Mouse (Mus musculus): ENCODE results near the gene Set. TPM values are rescaled to one million over a fixed set of nuclear protein-coding genes. Genes with fewer than 3 reads are reported as not detected.

Gene Set
- total RNA-seq, 2 experiments from 2014 or later = 75.4 to 85.1 TPM

DNA sequence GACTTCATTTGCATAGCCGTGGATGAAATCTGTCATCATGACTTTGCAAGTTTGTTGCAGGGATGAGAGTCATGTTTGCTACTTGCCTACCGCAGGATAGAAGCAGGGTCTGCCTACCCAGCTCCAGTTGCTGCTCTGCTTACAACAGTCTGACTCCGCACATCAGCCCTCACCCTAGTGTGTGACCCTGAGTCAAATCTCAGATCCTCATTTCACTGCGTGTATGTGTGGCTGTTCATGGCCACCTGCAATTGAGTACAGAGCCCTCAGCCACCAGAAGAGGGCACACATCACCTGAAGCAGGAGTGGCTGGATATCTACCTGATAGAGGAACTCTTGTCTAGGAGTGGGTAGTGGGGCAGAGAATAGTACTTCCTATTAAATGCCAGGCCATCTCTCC is 30.1 kb downstream of the Set start:
- no peak for DNase-seq

DNA sequence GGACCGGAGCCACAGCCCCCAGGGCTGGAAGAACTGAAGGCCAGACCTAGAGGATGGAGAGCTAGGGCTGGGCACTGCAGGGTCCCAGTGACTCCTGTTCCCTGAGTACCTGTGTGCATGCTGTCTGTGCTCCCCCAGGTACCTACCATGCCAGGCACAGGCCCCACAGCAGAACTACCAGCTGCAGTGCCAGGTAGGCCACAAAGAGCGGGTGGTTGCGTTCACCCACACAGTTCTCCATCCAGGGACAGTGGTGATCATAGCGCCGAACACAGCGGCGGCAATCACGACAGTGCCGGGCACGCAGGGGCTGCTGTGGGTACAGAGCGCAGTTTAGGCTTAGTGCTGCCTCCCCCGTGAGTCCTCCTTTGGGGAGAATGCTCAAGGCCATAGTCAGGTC is 34.3 kb downstream of the Set start:
- DNase-seq = no peak

DNA sequence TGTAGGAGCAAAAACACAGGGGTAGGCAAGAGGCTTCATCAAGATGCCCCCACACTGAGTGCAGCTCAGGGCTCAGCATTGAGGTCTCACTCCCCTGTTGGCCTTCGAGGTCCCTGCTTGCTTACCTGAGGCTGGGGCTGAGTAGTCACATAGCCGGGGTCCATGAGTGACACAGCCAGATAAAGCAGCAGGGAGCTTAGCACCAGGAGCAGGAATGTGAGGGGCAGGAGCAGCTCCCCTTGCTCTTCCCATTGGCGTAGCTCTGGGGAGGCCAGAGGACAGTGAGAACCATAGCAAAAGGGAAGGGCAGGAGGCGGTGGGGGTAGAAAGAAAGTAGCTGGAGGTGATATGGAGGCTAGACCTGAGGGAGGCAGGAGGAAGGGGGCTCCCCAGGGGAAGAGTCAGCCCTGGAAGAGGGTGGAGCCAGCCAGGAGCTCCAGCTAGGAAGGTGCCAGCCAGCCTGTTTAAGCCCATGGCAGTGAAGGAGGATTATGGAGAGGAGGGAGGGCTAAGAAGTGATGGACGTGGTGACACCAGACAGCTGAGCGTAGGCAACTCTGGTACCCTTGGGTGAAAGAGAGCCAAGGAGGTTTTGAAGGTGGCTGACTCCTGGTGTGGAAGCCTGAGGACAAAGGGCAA is 35.2 kb downstream of the Set start:
- DNase-seq = no peak

GRCm38 (mm10) chr2:30093471-30094207 is 36.5 kb downstream of the Set start, which contains the start of gene Zdhhc12:
TSS of gene Zdhhc12 (minus strand) at chr2:30093648.
- DNase-seq = peak; percentile 95

DNA sequence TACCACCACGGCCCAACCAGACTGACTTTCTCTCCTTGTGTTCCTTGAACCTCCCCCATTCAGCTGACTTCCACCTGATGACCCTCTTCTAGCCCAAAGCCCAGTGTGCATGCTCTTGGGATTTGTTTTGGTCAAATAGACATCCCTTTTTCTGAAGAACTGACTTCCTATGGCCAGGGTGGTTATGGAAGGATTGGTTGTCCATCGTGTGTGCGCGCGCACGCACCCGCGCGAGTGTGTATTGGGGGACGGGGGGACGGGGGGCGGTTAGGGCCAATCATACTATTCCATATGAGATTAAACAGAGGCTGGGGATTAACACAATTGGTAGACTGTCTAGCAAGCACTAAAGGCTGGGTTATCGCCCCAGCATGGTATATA is 37.0 kb downstream of the Set start:
- DNase-seq = no peak

GRCm38 (mm10) chr2:30095882-30096527 is 38.8 kb downstream of the Set start:
- DNase-seq = no peak

- no peak for DNase-seq
These were observed 43.0 kb downstream of the Set start for GRCm38 (mm10) chr2:30100214-30100613.

DNA sequence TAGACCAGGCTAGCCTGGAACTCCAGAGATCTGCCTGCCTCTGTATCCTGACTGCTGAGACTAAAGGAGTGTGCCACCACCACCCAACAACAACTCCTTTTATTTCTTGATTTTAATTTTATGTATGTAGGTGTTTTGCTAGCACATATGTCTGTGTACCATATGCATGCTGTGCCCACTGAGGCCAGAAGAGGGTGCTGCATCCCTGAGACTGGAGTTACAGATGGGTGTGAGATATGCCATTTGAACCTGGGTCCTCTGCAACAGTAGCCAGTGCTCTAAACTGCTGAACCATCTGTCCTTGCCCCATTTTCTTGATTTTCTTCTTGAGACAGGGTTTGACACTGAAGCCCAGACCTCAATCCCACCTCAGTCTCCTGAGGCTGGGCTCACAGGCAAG is 49.2 kb downstream of the Set start:
- DNase-seq = no peak

DNA sequence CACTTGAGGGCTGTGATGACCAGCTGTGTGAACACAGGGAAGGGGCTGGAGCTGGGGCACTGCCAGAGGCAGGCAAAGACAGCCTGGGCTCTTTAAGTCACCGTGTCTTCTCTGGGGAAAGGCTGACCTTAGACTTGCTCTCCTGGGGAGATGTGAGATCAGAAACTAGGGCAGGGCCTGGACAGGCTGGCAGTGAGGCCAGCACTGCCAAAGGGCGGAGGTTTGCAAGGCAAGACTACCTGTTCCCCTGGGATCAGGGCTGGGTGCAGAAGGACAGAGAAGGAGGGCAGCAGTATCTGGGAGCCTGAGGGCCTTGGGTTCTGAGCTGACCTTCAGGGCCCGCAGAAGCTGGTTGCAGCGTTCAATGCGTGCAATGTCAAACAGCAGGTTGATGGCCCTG is 50.5 kb downstream of the Set start:
- no peak for DNase-seq

DNA sequence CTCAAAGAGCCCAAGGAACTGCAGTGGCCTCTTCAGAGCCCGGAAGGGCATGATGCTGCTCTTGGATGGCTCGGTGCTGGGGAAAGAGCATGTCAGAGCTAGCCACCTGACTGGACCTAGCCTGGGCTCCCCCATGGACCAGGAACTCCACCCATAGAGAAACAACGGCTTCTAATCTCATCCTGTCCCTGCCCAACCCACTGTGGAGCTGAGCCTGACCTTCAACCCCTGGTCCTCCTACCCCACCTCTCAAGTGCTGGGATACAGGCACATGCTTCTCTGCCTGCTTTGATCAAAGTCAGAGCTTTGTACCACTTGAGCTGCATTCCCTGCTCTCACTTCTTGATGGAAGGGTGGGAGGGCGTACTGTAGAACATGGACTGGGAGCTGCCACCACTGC is 51.1 kb downstream of the Set start:
- DNase-seq = no peak

DNA sequence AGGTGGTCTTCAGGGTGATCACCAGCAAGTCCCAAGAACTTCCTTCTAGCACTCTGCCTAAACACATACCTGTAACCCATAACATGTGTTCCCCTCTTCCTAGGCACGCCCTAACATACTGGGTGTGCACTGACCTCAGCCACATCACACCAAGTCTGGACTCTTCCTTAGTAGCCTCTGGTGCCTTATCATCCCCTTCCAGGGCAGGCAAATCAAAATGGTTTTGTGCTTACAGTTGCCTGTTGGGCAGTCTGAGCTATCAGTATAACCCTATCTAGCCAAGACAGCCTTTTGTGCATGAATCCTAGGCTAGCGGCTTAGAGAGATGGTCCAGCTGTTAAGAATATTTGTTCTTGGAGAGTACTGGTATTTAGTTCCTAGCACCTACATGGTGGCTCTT is 54.3 kb downstream of the Set start:
- DNase-seq = no peak

DNA sequence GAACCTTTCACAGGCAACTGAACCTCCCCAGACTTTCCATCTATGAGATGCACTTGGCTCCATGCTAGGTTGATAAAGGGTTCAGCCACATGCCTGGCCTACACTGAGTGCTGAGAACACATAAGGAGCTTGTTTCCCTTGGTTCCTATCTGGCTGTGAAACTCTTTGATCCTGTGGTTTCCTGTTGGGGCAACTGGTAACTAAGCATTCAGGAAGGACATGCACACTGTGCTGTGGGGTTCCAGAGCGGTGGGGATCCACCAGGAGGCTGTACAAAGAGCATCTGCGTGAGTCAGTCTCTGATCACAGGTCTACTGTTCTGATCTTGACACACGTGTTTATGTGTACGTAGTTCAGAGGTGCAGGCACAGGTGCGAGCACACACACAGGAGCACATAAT is 55.4 kb downstream of the Set start:
- DNase-seq = no peak

DNA sequence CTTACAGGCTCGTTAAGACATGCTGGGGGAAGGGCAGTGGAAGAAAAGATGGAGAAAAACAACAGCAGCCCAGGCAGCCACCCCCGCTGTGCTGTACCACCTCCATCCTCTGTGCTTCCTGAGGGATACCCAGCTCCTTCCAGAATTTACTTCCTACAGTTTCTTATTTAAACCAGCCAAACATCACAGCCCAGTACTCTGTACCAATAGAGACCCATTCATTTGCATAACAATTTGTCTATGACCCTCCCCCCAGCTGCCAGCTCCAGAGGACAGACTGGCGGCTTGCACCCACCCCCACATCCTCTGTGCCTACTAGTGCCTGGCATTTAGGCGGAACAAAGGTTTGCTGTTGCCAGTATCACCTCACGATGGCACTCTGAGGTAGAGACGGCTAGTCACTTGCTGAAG is 62.5 kb downstream of the Set start:
- no peak for DNase-seq

GRCm38 (mm10) chr2:30120269-30120668 is 63.1 kb downstream of the Set start:
- no peak for DNase-seq

Other genes starting within 250 kb of the Set start
- 10 to 100 TPM; 20.9 to 26.0 TPM for gene Urm1, start 237.3 kb upstream of the Set start, total RNA-seq (2021)
- gene Cercam, start 188.2 kb upstream of the Set start, total RNA-seq (2021) = 10 to 100 TPM in 1 of 2 experiments, 1 to 10 TPM in 1; 8.5 to 10.6 TPM
- 10 to 100 TPM; 10.3 to 14.7 TPM for gene Odf2, start 168.2 kb upstream of the Set start, total RNA-seq (2021)
- 10 to 100 TPM; 19.7 to 21.3 TPM for gene Gle1, start 122.0 kb upstream of the Set start, total RNA-seq (2021)
- gene Sptan1, start 91.8 kb upstream of the Set start, total RNA-seq (2021) = 10 to 100 TPM; 56.9 to 64.4 TPM
- gene Wdr34, start 8.5 kb upstream of the Set start, total RNA-seq (2021) = 1 to 10 TPM; 3.3 to 3.4 TPM
- 1 to 10 TPM; 3.8 to 5.4 TPM for gene Pkn3, start 20.3 kb downstream of the Set start, total RNA-seq (2021)
- 1 to 10 TPM; 2.4 to 3.1 TPM for gene Zdhhc12, start 36.3 kb downstream of the Set start, total RNA-seq (2021)
- gene Zer1, start 67.2 kb downstream of the Set start, total RNA-seq (2021) = 10 to 100 TPM; 20.1 to 20.3 TPM
- 10 to 100 TPM; 12.2 to 13.5 TPM for gene Tbc1d13, start 76.4 kb downstream of the Set start, total RNA-seq (2021)
- 10 to 100 TPM; 56.2 to 62.1 TPM for gene Endog, start 114.1 kb downstream of the Set start, total RNA-seq (2021)
- 1 to 10 TPM; 4.3 to 4.8 TPM for gene Spout1, start 121.1 kb downstream of the Set start, total RNA-seq (2021)
- gene Kyat1, start 148.5 kb downstream of the Set start, total RNA-seq (2021) = 10 to 100 TPM; 22.9 to 24.6 TPM
- 10 to 100 TPM; 16.2 to 17.1 TPM for gene Lrrc8a, start 180.3 kb downstream of the Set start, total RNA-seq (2021)
- gene Gm28035, start 183.2 kb downstream of the Set start, total RNA-seq (2021) = 1 to 10 TPM in 1 of 2 experiments, under 1 TPM in 1; 0.64 to 1.2 TPM
- gene Phyhd1, start 208.8 kb downstream of the Set start, total RNA-seq (2021) = 10 to 100 TPM in 1 of 2 experiments, 1 to 10 TPM in 1; 8.4 to 19.5 TPM
- not detected for gene Gm28038, start 223.7 kb downstream of the Set start, total RNA-seq (2021)
- 10 to 100 TPM; 18.2 to 20.0 TPM for gene Dolk, start 229.0 kb downstream of the Set start, total RNA-seq (2021)
- gene Nup188, start 229.0 kb downstream of the Set start, total RNA-seq (2021) = 1 to 10 TPM; 7.8 to 9.9 TPM